Mouse (Mus musculus) spleen, postnatal 36 days (tissue): ENCODE results near the gene Vtcn1.

Experiments used
- DNase-seq, 2 experiments: peaks; one replicate each; pipeline ENCODE4 v3.0.0; 2022; ENCODE audit warnings: low spot score in 2 of 2, mixed read lengths in 1 of 2

The Vtcn1 gene

GRCm38 (mm10) chr3:100920611-100921140 is 95.4 kb downstream of the Vtcn1 start:
- no peak for DNase-seq

- DNase-seq: peak; percentile 97 to 98
Measured at GRCm38 (mm10) chr3:100921825-100922505, 96.7 kb downstream of the Vtcn1 start, which contains the start of gene Trim45. Trim45 (plus strand) TSS chr3:100922202.

- DNase-seq: no peak
Measured at GRCm38 (mm10) chr3:100922506-100923375, 97.5 kb downstream of the Vtcn1 start.

- no peak for DNase-seq
Measured at GRCm38 (mm10) chr3:100924065-100924732, 98.9 kb downstream of the Vtcn1 start.

GRCm38 (mm10) chr3:100925176-100925575 is 99.9 kb downstream of the Vtcn1 start:
- DNase-seq: no peak

GRCm38 (mm10) chr3:100931332-100932076 is 106.2 kb downstream of the Vtcn1 start:
- DNase-seq: no peak

GRCm38 (mm10) chr3:100932077-100932944 is 107.1 kb downstream of the Vtcn1 start:
- DNase-seq: peak; percentile 27 to 36

GRCm38 (mm10) chr3:100935521-100935920 is 110.3 kb downstream of the Vtcn1 start:
- DNase-seq: no peak

GRCm38 (mm10) chr3:100936201-100936600 is 110.9 kb downstream of the Vtcn1 start:
- no peak for DNase-seq

- no peak for DNase-seq
Measured at GRCm38 (mm10) chr3:100938211-100938610, 113.0 kb downstream of the Vtcn1 start.

- no peak for DNase-seq
Measured at GRCm38 (mm10) chr3:100940496-100941037, 115.3 kb downstream of the Vtcn1 start.
